In genomic region chr4:131977201-131977600, GRCm38 (mm10) we compare ENCODE assay signal across 9 mouse cellular contexts. TPM values are rescaled to one million over a fixed set of nuclear protein-coding genes. Genes with fewer than 3 reads are reported as not detected.
DNase-seq lines count a peak whose midpoint lies in the region; ATAC-seq and TF ChIP-seq lines count a peak whose summit lies in the region.
"Had no signal": no experiment of that assay in that cellular context is flagged by ENCODE, and none has a peak within 500 bp of the region (broad histone marks: within the 10 kb centered on the region; RNA-seq: fewer than 3 reads in every experiment).

No protein-coding gene starts in this region.

- peak; percentile 98 for ATAC-seq in common myeloid progenitor, adult 5-6 weeks (replicated peaks; ENCODE audit: low read depth, poor library complexity, severe bottlenecking)
- ATAC-seq in granulocyte monocyte progenitor cell, adult 5-6 weeks (replicated peaks; ENCODE audit: poor library complexity, severe bottlenecking) = peak; percentile 93

- 11% methylated on average over 4 of the region's 4 CpGs for WGBS in lung, adult 2 months

- H3K4me3 ChIP-seq in lung, adult 2 months (replicated peaks; ENCODE audit: extremely low read depth, low read depth, low read length) = no peak overlapping the region
- H3K4me3 ChIP-seq: megakaryocyte, embryonic 14.5 days had no signal

- TF ChIP-seq CTCF in lung, adult 2 months (IDR thresholded peaks at IDR 0.05; ENCODE audit: insufficient read depth, low read length) = peak; percentile 100

- H3K4me1 ChIP-seq in lung, adult 2 months (ENCODE audit: control insufficient read depth, insufficient read depth, low read length) = no peaks in the 10 kb centered on the region

- DNase-seq in CD8-positive naive resting alpha-beta T cell, adult 2 months (ENCODE audit: low read depth in 2 of 2, low spot score in 2 of 2) = peak; percentile 60 to 72
- peak; percentile 80 for DNase-seq in adipocyte (ENCODE audit: low spot score)
- peak; percentile 85 for DNase-seq in layer of hippocampus, adult 11-12 months (ENCODE audit: low spot score)
- DNase-seq in lung, adult 2 months = peak; percentile 74
- DNase-seq in right cerebral cortex, postnatal 14 days = peak; percentile 79
- DNase-seq in urinary bladder, postnatal 36 days (ENCODE audit: low spot score in 2 of 2) = peak; percentile 61 to 75

- TF ChIP-seq POLR2A in lung, adult 2 months (IDR thresholded peaks at IDR 0.05; ENCODE audit: borderline replicate concordance, extremely low read depth, low read depth, low read length) = no peak

RNA-seq across cellular contexts. Expression of gene Tmem200b, which starts 55.6 kb away (rescaled TPM):
- total RNA-seq in common myeloid progenitor, adult 5-6 weeks (2017) = not detected in 2 replicates
- total RNA-seq in granulocyte monocyte progenitor cell, adult 5-6 weeks (2014; fragmentation: Nextera tagmentation) = not detected in 2 replicates
- not detected in 2 replicates for total RNA-seq in granulocyte monocyte progenitor cell, adult 5-6 weeks (2017)
- 24.8 and 45.1 TPM in 2 replicates for polyA plus RNA-seq in lung, adult 2 months (2012; rRNA removed)
